11 mouse cellular contexts compared by ENCODE assay signal in the genomic region with DNA sequence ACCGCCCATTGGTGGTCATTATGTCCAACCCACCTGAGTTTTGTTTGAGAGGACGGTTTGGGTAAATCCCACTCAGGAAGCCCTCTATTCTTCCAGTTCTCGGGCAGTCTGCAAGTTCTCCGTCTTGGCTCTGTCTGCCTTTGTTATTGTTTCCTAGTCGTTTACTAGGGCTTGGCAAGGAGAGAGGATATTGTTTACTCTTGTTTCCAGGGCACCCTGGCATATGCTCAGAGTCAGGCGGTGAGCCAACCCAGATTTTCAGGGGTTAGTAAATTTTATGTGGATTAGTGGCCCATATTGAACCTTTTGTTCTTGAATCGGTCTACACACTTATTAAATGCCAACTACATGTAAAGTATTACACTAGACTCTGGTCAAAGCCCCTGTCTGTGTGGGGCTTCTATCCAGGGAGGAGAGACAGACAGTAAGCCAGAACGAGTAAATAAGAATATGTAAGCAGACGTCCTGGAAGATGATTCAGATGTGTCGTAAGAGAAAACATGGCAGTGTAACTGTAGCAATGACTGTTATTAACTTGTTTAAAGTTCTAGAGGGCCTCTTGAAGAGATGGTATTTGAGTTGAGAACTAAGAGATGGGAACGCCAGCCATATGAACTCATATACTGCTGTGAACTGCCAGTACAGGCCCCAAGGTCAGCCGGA. TPM values are rescaled to one million over a fixed set of nuclear protein-coding genes. Genes with fewer than 3 reads are reported as not detected.
A peak's percentile ranks its signal among the peaks of the same experiment; 100 is the strongest.
DNase-seq lines count a peak whose midpoint lies in the region; ATAC-seq and TF ChIP-seq lines count a peak whose summit lies in the region.
"Had no signal": no experiment of that assay in that cellular context is flagged by ENCODE, and none has a peak within 500 bp of the region (broad histone marks: within the 10 kb centered on the region; RNA-seq: fewer than 3 reads in every experiment).

No protein-coding gene starts in this region.

- H3K4me1 ChIP-seq in lung, postnatal 0 days (ENCODE audit: insufficient read depth, low read depth, low read length), result peaks cover 5% of the 10 kb centered on the region; the same call in 1 of the 2 replicates
- no peaks in the 10 kb centered on the region for H3K4me1 ChIP-seq in stomach, embryonic 16.5 days (ENCODE audit: control insufficient read depth, insufficient read depth, low read length)

- peak; percentile 60; the same call in 1 of the 2 replicates for TF ChIP-seq EP300 in lung, postnatal 0 days (IDR thresholded peaks at IDR 0.05)

- peak; percentile 22 for DNase-seq in gastrocnemius, postnatal 10 days
- DNase-seq in gastrocnemius, postnatal 25 days, result no peak
- peak; percentile 51 for DNase-seq in retina, postnatal 1 day
- DNase-seq in retina, embryonic 14.5 days (ENCODE audit: low spot score), result no peak
- DNase-seq in lung, postnatal 0 days (ENCODE audit: low spot score), result peak; percentile 83
- no peak for DNase-seq in left cerebral cortex, adult 11 months (ENCODE audit: low spot score)
- DNase-seq in left cerebral cortex, postnatal 10 days (ENCODE audit: extremely low spot score in 1 of 2, low spot score in 2 of 2), result no peak
- DNase-seq: spleen, adult 18-20 months had no signal

- peak; percentile 76 for ATAC-seq in lung, postnatal 0 days
- ATAC-seq in stomach, embryonic 16.5 days (ENCODE audit: insufficient read depth, low FRiP score), result no peak
- ATAC-seq: CD4-positive, CD25-positive, alpha-beta regulatory T cell, adult 4 months had no signal

- no peak overlapping the region for H3K4me3 ChIP-seq in lung, postnatal 0 days (ENCODE audit: low read depth, low read length)
- no peak overlapping the region for H3K4me3 ChIP-seq in stomach, embryonic 16.5 days (replicated peaks; ENCODE audit: low read length)
- H3K4me3 ChIP-seq: limb, embryonic 15.5 days had no signal

- 47% methylated on average over 12 of the region's 12 CpGs for WGBS in lung, postnatal 0 days
- 56% methylated on average over 12 of the region's 12 CpGs for WGBS in stomach, embryonic 16.5 days

- no peak overlapping the region for H3K9ac ChIP-seq in lung, postnatal 0 days (replicated peaks; ENCODE audit: low read depth)
- H3K9ac ChIP-seq in stomach, embryonic 16.5 days (ENCODE audit: low read length), result no peak overlapping the region
- H3K9ac ChIP-seq: limb, embryonic 15.5 days had no signal

- no peaks in the 10 kb centered on the region for H3K36me3 ChIP-seq in lung, postnatal 0 days (ENCODE audit: insufficient read depth, low read length)
- H3K36me3 ChIP-seq in stomach, embryonic 16.5 days (ENCODE audit: control insufficient read depth, insufficient read depth, low read length), result no peaks in the 10 kb centered on the region

- H3K27me3 ChIP-seq in lung, postnatal 0 days (replicated peaks; ENCODE audit: insufficient read depth, low read length), result no peaks in the 10 kb centered on the region
- H3K27me3 ChIP-seq in stomach, embryonic 16.5 days (ENCODE audit: control insufficient read depth, insufficient read depth, low read length), result no peaks in the 10 kb centered on the region
- H3K27me3 ChIP-seq: limb, embryonic 15.5 days had no signal

- peak overlapping the region; percentile 20 for H3K27ac ChIP-seq in lung, postnatal 0 days (ENCODE audit: low read length)
- peak overlapping the region; percentile 12; the same call in 1 of the 2 replicates for H3K27ac ChIP-seq in stomach, embryonic 16.5 days (ENCODE audit: low read length)
- H3K27ac ChIP-seq: limb, embryonic 15.5 days had no signal

- intact Hi-C loops in left cerebral cortex, postnatal 10 days (cut with DNase I), result no loop called here

- H3K9me3 ChIP-seq in lung, postnatal 0 days (ENCODE audit: low read length), result no peaks in the 10 kb centered on the region
- H3K9me3 ChIP-seq in stomach, embryonic 16.5 days (replicated peaks; ENCODE audit: control insufficient read depth, low read length), result no peaks in the 10 kb centered on the region
- H3K9me3 ChIP-seq: limb, embryonic 15.5 days had no signal

- TF ChIP-seq CTCF in lung, postnatal 0 days (IDR thresholded peaks at IDR 0.05), result no peak

- H3K4me2 ChIP-seq in lung, postnatal 0 days (replicated peaks; ENCODE audit: low read depth, low read length), result no peak overlapping the region
- H3K4me2 ChIP-seq in stomach, embryonic 16.5 days (ENCODE audit: low read depth, low read length), result no peak overlapping the region
- H3K4me2 ChIP-seq: limb, embryonic 15.5 days had no signal

RNA-seq across cellular contexts. Expression of a gene that starts 13.9 kb away (rescaled TPM):
- total RNA-seq in gastrocnemius, postnatal 10 days (2021), result 10 to 100 TPM in 1 of 2 experiments, 1 to 10 TPM in 1; 9.7 to 12.8 TPM
- total RNA-seq in gastrocnemius, postnatal 25 days (2021), result 1 to 10 TPM; 6.7 to 7.3 TPM
- 28.5 and 30.8 TPM in 2 replicates for polyA plus RNA-seq in lung, postnatal 0 days (2015; fragmentation: Nextera tagmentation; extraction: Ambion mirVana)
- polyA plus RNA-seq in stomach, embryonic 16.5 days (2015; fragmentation: Nextera tagmentation; extraction: Ambion mirVana), result 43.9 and 44.7 TPM in 2 replicates
- total RNA-seq in left cerebral cortex, postnatal 10 days (2021), result 10 to 100 TPM; 25.2 to 26.6 TPM

Comparison
In these comparisons a context has a peak if more than half of its experiments do, and no peak if none do; other contexts are left out.
1. DNase-seq: peak in gastrocnemius, postnatal 10 days (single experiment), retina, postnatal 1 day (single experiment) and lung, postnatal 0 days (single experiment); none in gastrocnemius, postnatal 25 days (single experiment), retina, embryonic 14.5 days (single experiment), left cerebral cortex, adult 11 months (single experiment) and left cerebral cortex, postnatal 10 days (0 of 2).